Mouse (Mus musculus) kidney, embryonic 16.5 days (tissue): ENCODE measurements around the gene E330034G19Rik. TPM values are rescaled to one million over a fixed set of nuclear protein-coding genes. Genes with fewer than 3 reads are reported as not detected.
"Not testable (repeated sequence)": the region's sequence is repeated elsewhere in the genome, so short reads cannot be mapped to it uniquely, and the experiment has no call there.

Experiments used
- ATAC-seq: fragments of 200-750 bp; cut with Nextera tagmentation; 2 replicates; pipeline ENCODE4 v1.8.0; 2017; ENCODE audit warnings: moderate TSS enrichment; ENCODE audit not compliant: low FRiP score, low TSS enrichment
- H3K27ac ChIP-seq: fragments of 300-500 bp; sonication (generic); 2 replicates; pipeline ENCODE4 v1.5.1; 2014; ENCODE audit warnings: low read length
- H3K27me3 ChIP-seq: fragments of 300-500 bp; sonication (generic); 2 replicates; pipeline ENCODE4 v1.6.1; 2014; ENCODE audit warnings: low read length, control low read depth, mixed read lengths; ENCODE audit not compliant: insufficient read depth
- H3K36me3 ChIP-seq: fragments of 300-500 bp; sonication (generic); 2 replicates; pipeline ENCODE4 v1.6.1; 2014; ENCODE audit warnings: low read length, control low read depth, mixed read lengths; ENCODE audit not compliant: insufficient read depth
- H3K4me1 ChIP-seq: fragments of 300-500 bp; sonication (generic); 2 replicates; pipeline ENCODE4 v1.6.1; 2014; ENCODE audit warnings: low read length, control low read depth, mixed read lengths; ENCODE audit not compliant: insufficient read depth
- H3K4me2 ChIP-seq: fragments of 300-500 bp; sonication (generic); replicated peaks from 2 replicates; pipeline ENCODE4 v1.6.1; 2014; ENCODE audit warnings: low read depth, low read length
- H3K4me3 ChIP-seq: fragments of 300-500 bp; sonication (generic); 2 replicates; pipeline ENCODE4 v1.5.1; 2014; ENCODE audit warnings: mild to moderate bottlenecking, low read length
- H3K9ac ChIP-seq: fragments of 300-500 bp; sonication (generic); replicated peaks from 2 replicates; pipeline ENCODE4 v1.6.1; 2014; ENCODE audit warnings: low read length
- H3K9me3 ChIP-seq: fragments of 300-500 bp; sonication (generic); 2 replicates; pipeline ENCODE4 v1.6.1; 2016; ENCODE audit warnings: low read length, control low read depth
- WGBS: fragments of 180-500 bp; shearing (Covaris S2); extraction: QIAGEN DNeasy Blood & Tissue Kit; methylation state at CpG from one replicate; pipeline ENCODE4 v1.1.7; 2014; 5-methylcytosine and 5-hydroxymethylcytosine counted together
- polyA plus RNA-seq: library from polyadenylated mRNA; unstranded; fragments of >200 nt; fragmentation: Nextera tagmentation; extraction: Ambion mirVana; gene quantifications from 2 replicates; pipeline ENCODE4 v1.2.1, GENCODE M21; 2015

Gene E330034G19Rik
- polyA plus RNA-seq, 1 experiment from 2014 or later, result not detected

- Histone ChIP-seq H3K4me1 (peaks cover 8% of the 10 kb centered on the region; the same call in 1 of the 2 replicates), H3K9ac (no peak overlapping the region), H3K27me3 (no peaks in the 10 kb centered on the region), H3K4me2 (no peak overlapping the region), H3K9me3 (no peaks in the 10 kb centered on the region), H3K4me3 (no peak overlapping the region), H3K27ac (no peak overlapping the region), H3K36me3 (no peaks in the 10 kb centered on the region)
- 49% methylated on average over 2 of the region's 2 CpGs for WGBS
- ATAC-seq, result peak; percentile 49; the same call in 1 of the 2 replicates
Measured at GRCm38 (mm10) chr14:24262915-24263314, 30.1 kb upstream of the E330034G19Rik start.

GRCm38 (mm10) chr14:24269571-24269970 is 23.4 kb upstream of the E330034G19Rik start:
- Histone ChIP-seq H3K27me3 (no peaks in the 10 kb centered on the region), H3K4me2 (no peak overlapping the region), H3K9me3 (no peaks in the 10 kb centered on the region), H3K4me3 (no peak overlapping the region), H3K36me3 (no peaks in the 10 kb centered on the region), H3K27ac (no peak overlapping the region), H3K4me1 (no peaks in the 10 kb centered on the region), H3K9ac (no peak overlapping the region)
- ATAC-seq, result no peak
- 83% methylated on average over 1 of the region's 1 CpGs for WGBS

GRCm38 (mm10) chr14:24273575-24273974 is 19.4 kb upstream of the E330034G19Rik start:
- Histone ChIP-seq H3K4me3 (no peak overlapping the region), H3K9me3 (no peaks in the 10 kb centered on the region), H3K27me3 (no peaks in the 10 kb centered on the region), H3K4me1 (no peaks in the 10 kb centered on the region), H3K27ac (no peak overlapping the region), H3K9ac (no peak overlapping the region), H3K36me3 (no peaks in the 10 kb centered on the region), H3K4me2 (no peak overlapping the region)
- WGBS, result 50% methylated on average over 2 of the region's 2 CpGs
- peak; percentile 63; the same call in 1 of the 2 replicates for ATAC-seq

GRCm38 (mm10) chr14:24275534-24275933 is 17.5 kb upstream of the E330034G19Rik start:
- no peak overlapping the region for H3K4me2 ChIP-seq
- H3K36me3 ChIP-seq, result no peaks in the 10 kb centered on the region
- H3K4me3 ChIP-seq, result no peak overlapping the region
- H3K9ac ChIP-seq, result no peak overlapping the region
- no peaks in the 10 kb centered on the region for H3K4me1 ChIP-seq
- H3K27me3 ChIP-seq, result no peaks in the 10 kb centered on the region
- no peaks in the 10 kb centered on the region for H3K9me3 ChIP-seq
- no peak for ATAC-seq
- H3K27ac ChIP-seq, result no peak overlapping the region
- WGBS, result 59% methylated on average over 2 of the region's 2 CpGs

- 58% methylated on average over 4 of the region's 4 CpGs for WGBS
- ATAC-seq, result no peak
- H3K36me3 ChIP-seq, result no peaks in the 10 kb centered on the region
Measured at GRCm38 (mm10) chr14:24281278-24281677, 11.7 kb upstream of the E330034G19Rik start.

GRCm38 (mm10) chr14:24282276-24282675 is 10.7 kb upstream of the E330034G19Rik start:
- H3K9me3 ChIP-seq, result no peaks in the 10 kb centered on the region
- no peaks in the 10 kb centered on the region for H3K4me1 ChIP-seq
- H3K4me3 ChIP-seq, result no peak overlapping the region
- WGBS, result 73% methylated on average over 3 of the region's 3 CpGs
- H3K27ac ChIP-seq, result no peak overlapping the region
- H3K9ac ChIP-seq, result no peak overlapping the region
- ATAC-seq, result no peak
- no peak overlapping the region for H3K4me2 ChIP-seq
- H3K27me3 ChIP-seq, result no peaks in the 10 kb centered on the region
- no peaks in the 10 kb centered on the region for H3K36me3 ChIP-seq

More at GRCm38 (mm10) chr14:24281278-24281677, 11.7 kb upstream of the E330034G19Rik start:
- no peak overlapping the region for H3K27ac ChIP-seq
- H3K9me3 ChIP-seq, result no peaks in the 10 kb centered on the region
- H3K4me3 ChIP-seq, result no peak overlapping the region
- H3K4me2 ChIP-seq, result no peak overlapping the region
- no peaks in the 10 kb centered on the region for H3K4me1 ChIP-seq
- H3K27me3 ChIP-seq, result no peaks in the 10 kb centered on the region
- H3K9ac ChIP-seq, result no peak overlapping the region

- Histone ChIP-seq H3K27ac (no peak overlapping the region), H3K9ac (no peak overlapping the region), H3K4me3 (no peak overlapping the region), H3K36me3 (no peaks in the 10 kb centered on the region), H3K4me1 (no peaks in the 10 kb centered on the region), H3K9me3 (no peaks in the 10 kb centered on the region), H3K27me3 (no peaks in the 10 kb centered on the region), H3K4me2 (no peak overlapping the region)
- ATAC-seq, result no peak
- WGBS, result 68% methylated on average over 4 of the region's 4 CpGs
Measured at GRCm38 (mm10) chr14:24286136-24286535, 6.9 kb upstream of the E330034G19Rik start.

- H3K27ac ChIP-seq, result no peak overlapping the region
- H3K4me1 ChIP-seq, result no peaks in the 10 kb centered on the region
- H3K4me3 ChIP-seq, result no peak overlapping the region
- no peaks in the 10 kb centered on the region for H3K27me3 ChIP-seq
- H3K4me2 ChIP-seq, result no peak overlapping the region
- no peak for ATAC-seq
- no peaks in the 10 kb centered on the region for H3K36me3 ChIP-seq
- H3K9ac ChIP-seq, result no peak overlapping the region
- H3K9me3 ChIP-seq, result no peaks in the 10 kb centered on the region
Measured at GRCm38 (mm10) chr14:24290726-24291125, 2.3 kb upstream of the E330034G19Rik start.

- Histone ChIP-seq H3K36me3 (no peaks in the 10 kb centered on the region), H3K27me3 (no peaks in the 10 kb centered on the region), H3K27ac (no peak overlapping the region), H3K4me1 (no peaks in the 10 kb centered on the region), H3K9ac (no peak overlapping the region), H3K4me2 (no peak overlapping the region), H3K9me3 (no peaks in the 10 kb centered on the region), H3K4me3 (no peak overlapping the region)
- WGBS, result 75% methylated on average over 5 of the region's 5 CpGs
- no peak for ATAC-seq
Measured at GRCm38 (mm10) chr14:24293631-24294030, 617 bp downstream of the E330034G19Rik start.

- not testable (repeated sequence) for H3K9me3 ChIP-seq, H3K36me3 ChIP-seq, H3K27me3 ChIP-seq, H3K4me2 ChIP-seq, ATAC-seq, H3K9ac ChIP-seq, H3K4me1 ChIP-seq, H3K27ac ChIP-seq, H3K4me3 ChIP-seq
- 89% methylated on average over 1 of the region's 1 CpGs for WGBS
Measured at GRCm38 (mm10) chr14:24302126-24302525, 9.1 kb downstream of the E330034G19Rik start.
